Mouse (Mus musculus): Measurements from ENCODE around the gene Dio2.

Dio2 gene

DNA sequence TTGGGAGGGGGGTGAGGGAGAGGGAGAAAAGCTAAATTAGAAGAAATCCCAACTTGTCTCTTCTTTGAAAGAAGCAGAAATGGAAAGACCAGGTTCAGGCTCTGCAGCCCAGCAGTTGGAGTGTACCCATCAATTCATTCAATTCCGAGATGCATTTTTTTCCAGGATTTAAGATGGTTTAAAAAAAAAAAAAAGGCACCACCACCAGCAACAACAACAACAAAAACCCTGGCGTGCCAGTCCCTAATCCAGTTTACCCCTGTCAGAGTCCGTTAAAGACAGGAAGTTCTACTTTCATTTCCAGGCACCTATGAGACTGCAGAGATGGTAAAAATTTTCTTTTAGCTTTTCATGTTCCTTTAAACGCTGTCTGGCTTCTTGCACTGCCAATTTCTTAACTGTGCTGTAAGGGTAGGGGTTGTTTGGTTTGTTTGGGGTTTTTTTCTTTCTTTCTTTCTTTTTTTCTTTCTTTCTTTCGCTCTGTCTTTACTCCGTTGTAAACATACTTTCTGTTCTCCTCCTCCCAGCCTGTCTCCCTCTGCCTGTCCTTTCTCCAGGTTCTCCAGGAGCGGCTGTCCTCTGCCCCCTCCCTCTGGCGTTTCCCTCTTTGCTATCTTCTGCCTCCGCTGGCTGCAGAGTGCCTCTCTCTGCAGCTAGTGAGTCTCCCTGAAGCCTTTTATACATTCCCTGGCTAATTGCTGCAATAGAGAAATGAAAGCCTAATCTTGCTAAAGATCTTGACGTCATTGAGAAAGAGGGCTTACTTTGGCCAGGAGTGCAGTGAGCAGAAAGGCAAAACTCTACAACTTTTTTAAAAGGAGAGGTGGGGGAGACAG, at the start of gene Dio2:
Dio2 (minus strand) TSS at position 51 of the 836 bp plus-strand sequence.
- ATAC-seq (ENCODE audit: low TSS enrichment): peak; percentile 80; the same call in 1 of the 2 replicates

DNA sequence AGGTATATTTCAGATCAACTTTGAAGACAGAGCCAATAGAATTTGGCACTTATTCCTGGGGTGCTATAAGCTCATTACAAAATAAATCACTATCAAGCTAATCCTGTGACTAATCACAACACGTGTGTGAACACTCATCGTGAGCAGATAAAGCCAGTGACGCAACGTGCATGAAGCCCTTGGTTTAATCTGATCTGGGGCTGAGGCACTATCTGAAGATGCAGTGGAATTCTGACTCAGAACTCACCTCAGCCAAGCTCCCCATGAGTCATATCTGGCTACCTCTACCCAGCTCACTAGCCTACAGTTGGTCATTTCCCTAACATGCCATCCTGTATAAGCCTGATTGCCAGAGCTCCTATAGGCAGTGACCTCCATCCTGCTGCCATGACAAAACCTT, 43.2 kb upstream of the Dio2 start:
- no peak for ATAC-seq (ENCODE audit: low TSS enrichment)

DNA sequence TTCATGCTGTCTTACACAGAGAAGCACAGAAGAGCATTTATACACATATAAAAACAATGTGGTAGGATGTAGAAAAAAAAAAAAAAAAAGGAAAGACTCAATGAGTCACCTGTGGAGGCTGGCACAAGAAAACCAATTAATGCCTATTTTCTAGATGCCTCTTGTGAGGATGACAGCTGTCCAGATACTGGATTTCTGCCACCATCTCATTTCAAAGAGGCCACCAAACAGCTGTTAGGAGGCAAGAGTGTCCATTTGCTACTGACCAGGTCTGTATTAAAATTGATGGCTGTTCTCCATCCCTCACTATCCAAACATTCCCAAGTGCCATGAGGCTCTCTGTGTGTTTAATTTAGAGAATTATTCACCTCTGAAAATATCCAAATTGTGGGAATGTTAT, 6.5 kb upstream of the Dio2 start:
- ATAC-seq (ENCODE audit: low TSS enrichment): no peak

DNA sequence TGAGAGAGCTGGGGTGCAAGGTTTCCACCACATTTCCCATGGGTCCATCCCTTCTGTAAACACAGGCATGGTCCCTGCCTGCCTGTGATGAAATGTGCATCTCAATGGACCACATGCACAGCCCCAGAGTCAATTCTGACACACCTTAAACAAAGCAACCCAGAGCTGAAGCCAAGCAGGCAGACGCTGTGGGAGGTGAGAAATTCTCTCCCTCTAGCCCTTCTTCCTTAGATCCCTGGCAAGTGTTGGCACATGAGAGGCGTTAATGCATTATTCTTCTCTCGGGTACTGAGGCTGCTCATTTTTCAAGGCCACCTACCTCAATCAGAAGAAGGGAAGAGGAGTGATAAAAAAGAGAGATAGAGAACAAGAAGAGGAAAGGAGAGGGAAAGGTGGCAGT, 5.4 kb upstream of the Dio2 start:
- peak; percentile 69 for ATAC-seq (ENCODE audit: low TSS enrichment)

DNA sequence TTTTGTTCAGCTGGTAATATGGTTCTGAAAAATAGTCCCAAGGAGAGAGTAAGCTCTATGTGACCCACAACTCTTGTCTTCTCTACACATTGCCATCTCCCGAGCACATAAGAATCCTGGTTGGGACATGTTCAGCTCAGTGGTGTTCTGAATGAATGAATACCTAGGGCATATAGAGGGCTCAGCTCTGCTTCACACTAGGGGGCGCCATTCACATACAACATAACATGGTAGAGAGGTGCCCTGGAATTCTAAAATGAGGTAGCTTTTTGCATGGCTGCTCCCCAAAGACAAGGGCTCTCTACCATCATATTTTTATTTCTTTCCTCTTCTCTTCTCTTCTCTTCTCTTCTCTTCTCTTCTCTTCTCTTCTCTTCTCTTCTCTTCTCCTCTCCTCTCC, 2.2 kb upstream of the Dio2 start:
- peak; percentile 91 for ATAC-seq (ENCODE audit: low TSS enrichment)

DNA sequence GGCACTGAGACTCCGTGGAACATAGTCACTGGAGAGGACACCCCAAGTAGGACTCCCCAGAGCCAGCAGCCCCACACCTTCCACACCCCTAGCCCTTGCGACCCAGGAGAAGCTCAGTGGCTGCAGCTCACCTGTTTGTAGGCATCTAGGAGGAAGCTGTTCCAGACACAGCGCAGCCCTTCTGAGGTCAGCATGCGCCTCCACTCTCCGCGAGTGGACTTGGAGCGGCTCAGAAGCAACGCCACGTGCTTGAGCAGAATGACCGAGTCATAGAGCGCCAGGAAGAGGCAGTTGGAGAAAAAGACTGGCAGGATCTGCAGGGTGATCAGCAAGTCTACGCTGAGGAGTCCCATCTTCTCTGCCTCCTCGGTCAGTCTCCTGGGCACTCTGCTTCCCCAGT, 306 bp downstream of the Dio2 start:
- ATAC-seq (ENCODE audit: low TSS enrichment): peak; percentile 35

DNA sequence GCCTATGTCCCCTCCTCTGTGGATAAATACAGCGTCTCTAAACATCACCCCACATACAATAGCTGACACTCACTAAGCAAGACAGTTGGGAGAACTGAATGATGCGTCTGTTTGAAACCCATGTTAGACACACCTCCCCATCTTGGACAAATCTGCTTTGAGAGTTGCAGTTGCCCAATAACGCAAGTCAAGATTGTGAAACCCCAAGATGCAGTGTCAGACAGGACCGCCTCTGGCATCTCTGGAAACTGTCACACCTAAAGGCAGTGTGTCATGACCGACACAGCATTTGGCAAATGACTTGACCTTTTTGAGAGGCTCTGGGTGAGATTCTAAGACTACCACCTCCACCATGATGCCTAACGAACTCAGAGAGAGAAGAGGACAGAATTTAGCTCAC, 2.8 kb downstream of the Dio2 start:
- ATAC-seq (ENCODE audit: low TSS enrichment): no peak

DNA sequence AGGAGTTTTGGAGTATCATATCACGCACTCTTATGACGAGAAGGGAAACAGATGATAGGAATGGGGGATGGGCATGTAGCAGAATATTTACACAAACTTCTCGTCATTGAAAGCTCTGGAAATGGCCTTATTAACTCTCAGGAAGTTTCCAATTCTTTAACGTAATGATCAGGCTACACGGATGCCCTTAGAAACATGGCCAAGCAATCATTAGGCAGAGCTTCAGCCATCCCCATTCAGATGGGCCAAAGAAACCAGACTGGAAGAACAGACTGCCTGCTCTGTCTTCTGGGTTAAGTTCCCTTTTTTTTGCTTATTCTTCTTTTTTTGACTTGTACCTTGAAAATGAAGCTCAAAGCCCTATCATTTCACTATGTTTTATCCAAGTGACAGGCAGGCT, 3.7 kb downstream of the Dio2 start:
- ATAC-seq (ENCODE audit: low TSS enrichment): no peak

DNA sequence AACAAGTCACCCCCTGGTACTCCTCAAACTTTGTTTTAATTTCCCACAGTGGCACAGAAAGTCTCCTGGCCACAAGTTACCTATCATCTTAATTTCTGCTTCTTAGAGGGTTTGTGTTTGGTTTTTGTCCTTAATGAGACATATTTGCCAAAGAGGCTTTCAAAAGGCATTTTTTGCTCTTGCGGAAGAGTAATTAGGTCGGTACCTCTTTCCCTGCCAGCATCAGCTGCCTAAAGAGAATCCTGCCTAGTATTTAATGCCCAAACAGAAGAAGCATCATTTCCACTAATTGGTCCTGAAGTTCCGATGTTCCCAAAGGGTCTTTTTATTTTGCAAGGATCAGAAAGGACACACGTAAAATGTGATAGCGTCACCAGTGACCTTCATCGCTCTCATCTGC, 4.5 kb downstream of the Dio2 start:
- ATAC-seq (ENCODE audit: low TSS enrichment): no peak

DNA sequence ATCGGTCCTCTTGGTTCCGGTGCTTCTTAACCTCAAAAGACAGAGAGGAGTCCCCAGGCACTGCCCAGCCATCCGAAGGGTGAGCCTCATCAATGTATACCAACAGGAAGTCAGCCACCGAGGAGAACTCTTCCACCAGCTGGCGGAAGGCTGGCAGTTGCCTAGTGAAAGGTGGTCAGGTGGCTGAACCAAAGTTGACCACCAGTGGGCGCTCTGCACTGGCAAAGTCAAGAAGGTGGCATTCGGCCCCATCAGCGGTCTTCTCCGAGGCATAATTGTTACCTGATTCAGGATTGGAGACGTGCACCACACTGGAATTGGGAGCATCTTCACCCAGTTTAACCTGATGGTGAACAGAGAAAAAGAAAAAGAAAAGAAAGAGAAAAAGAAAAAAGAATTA, 8.6 kb downstream of the Dio2 start:
- peak; percentile 47; the same call in 1 of the 2 replicates for ATAC-seq (ENCODE audit: low TSS enrichment)

DNA sequence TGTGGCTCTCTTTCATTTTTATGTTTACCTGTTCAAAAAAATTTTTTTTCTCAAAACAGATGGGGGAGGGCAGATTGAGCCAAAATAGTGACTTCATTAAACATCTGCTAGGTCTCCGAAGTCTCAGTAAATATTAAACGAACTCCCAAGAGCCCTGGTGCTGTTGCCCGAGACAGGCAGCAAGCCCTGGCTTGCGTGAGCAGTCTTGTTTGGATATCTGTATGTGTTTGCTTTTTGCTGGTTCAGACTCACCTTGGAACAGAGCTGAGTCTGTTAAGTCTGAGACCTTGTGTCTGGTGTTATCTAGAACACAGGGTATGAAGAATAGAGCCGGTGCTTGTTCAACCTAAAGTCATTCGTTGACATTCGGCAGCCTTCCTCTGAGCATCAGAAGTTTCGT, 13.1 kb downstream of the Dio2 start:
- no peak for ATAC-seq (ENCODE audit: low TSS enrichment)

DNA sequence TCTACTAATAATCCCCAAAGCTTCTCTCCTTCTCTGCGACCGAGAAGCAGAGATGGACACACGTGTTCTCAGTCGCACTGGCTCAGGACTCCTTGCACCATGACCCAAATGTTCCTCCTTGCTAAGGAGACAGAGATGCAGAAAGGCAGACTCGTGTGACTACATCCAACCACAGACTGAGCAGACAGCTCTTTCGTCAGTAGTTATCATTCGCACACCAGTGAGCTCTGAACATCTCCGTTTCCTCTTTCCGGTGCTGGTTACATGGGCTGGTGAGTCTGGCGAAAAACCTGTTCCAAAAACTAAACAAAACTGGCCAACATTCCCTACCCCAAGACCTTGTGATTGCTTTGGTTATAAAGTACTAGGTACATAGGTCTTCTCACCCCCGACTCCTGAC, 13.6 kb downstream of the Dio2 start:
- ATAC-seq (ENCODE audit: low TSS enrichment): no peak

DNA sequence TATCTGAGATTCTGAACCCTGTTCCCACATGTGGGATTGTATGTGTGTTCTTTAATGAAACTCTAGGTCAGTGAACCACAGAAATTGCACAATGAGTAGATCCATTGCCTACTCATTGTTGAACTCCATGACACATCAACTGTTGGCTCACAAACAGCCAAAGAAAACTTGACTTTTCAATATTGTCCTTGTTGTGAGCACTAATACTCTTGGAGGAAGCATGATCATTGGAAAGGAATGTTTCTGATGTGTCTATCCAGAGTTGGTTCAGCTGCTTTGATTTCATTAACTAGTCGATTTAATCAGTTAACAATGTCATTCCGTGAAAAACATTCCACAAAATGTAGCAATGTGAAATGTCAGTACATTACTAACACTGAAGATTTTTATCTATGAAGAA, 44.1 kb downstream of the Dio2 start:
- no peak for ATAC-seq (ENCODE audit: low TSS enrichment)
